Mouse (Mus musculus) thymus, adult 2 months (tissue): Measurements from ENCODE around the gene Apol11b.
"Not testable (repeated sequence)": the region's sequence is repeated elsewhere in the genome, so short reads cannot be mapped to it uniquely, and the experiment has no call there.

Experiments
- CTCF ChIP-seq: fragments of 200-500 bp; IDR thresholded peaks from 2 replicates; pipeline ENCODE4 v1.5.1; 2012; ENCODE audit warnings: mild to moderate bottlenecking, control low read depth, low read length, moderate library complexity, borderline replicate concordance; ENCODE audit not compliant: control insufficient read depth, poor library complexity, insufficient read depth; ENCODE audit errors: extremely low read depth
- POLR2A ChIP-seq: fragments of 200-500 bp; IDR thresholded peaks from 2 replicates; pipeline ENCODE4 v1.6.1; 2012; ENCODE audit warnings: mild to moderate bottlenecking, low read length, control low read depth, moderate library complexity; ENCODE audit not compliant: control insufficient read depth, poor library complexity, insufficient read depth; ENCODE audit errors: extremely low read depth

- not testable (repeated sequence) for TF ChIP-seq POLR2A, CTCF
Measured at GRCm38 (mm10) chr15:77651143-77651542, 8.1 kb upstream of the Apol11b start.
